Mouse (Mus musculus) kidney, postnatal 36 days (tissue): ENCODE data around the gene Srsf2.

ENCODE experiments used
- DNase-seq, 2 experiments: peaks; one replicate each; pipeline ENCODE4 v3.0.0; 2021 to 2022; ENCODE audit warnings: mixed read lengths in 2 of 2

The Srsf2 gene

GRCm38 (mm10) chr11:116807938-116808606 is 44.8 kb downstream of the Srsf2 start:
- peak; percentile 88 to 92 for DNase-seq

GRCm38 (mm10) chr11:116807526-116807925 is 45.4 kb downstream of the Srsf2 start:
- no peak for DNase-seq

GRCm38 (mm10) chr11:116807116-116807515 is 45.8 kb downstream of the Srsf2 start:
- no peak for DNase-seq

- no peak for DNase-seq
These were observed 46.5 kb downstream of the Srsf2 start for GRCm38 (mm10) chr11:116806136-116807071.

GRCm38 (mm10) chr11:116802709-116803108 is 50.2 kb downstream of the Srsf2 start:
- no peak for DNase-seq

GRCm38 (mm10) chr11:116801106-116801505 is 51.8 kb downstream of the Srsf2 start:
- no peak for DNase-seq
